Mouse (Mus musculus): Measurements from ENCODE around the gene Slc46a3. TPM values are rescaled to one million over a fixed set of nuclear protein-coding genes. Genes with fewer than 3 reads are reported as not detected.

Slc46a3 gene
- 3.3 and 3.9 TPM in 2 replicates for polyA plus RNA-seq (2016; fragmentation: Nextera tagmentation; extraction: Ambion mirVana)

GRCm38 (mm10) chr5:147894455-147895076, at the start of gene Slc46a3:
TSS of gene Slc46a3 (minus strand) at chr5:147894815.
- Histone ChIP-seq H3K27me3 (ENCODE audit: poor library complexity, severe bottlenecking) (peaks cover 37% of the 10 kb centered on the region), H3K4me3 (peak within 1 kb of the TSS; percentile 70), H3K9me3 (no peaks in the 10 kb centered on the region), H3K27ac (peak within 1 kb of the TSS; percentile 62; the same call in 1 of the 2 replicates), H3K36me3 (replicated peaks) (no peaks in the 10 kb centered on the region), H3K4me1 (peaks cover 29% of the 10 kb centered on the region)
- DNase-seq (ENCODE audit: extremely low spot score, low spot score): peak; percentile 94
- under 1% methylated on average over 47 of the region's 47 CpGs for WGBS

- Histone ChIP-seq H3K4me3 (no peak overlapping the region), H3K4me1 (no peaks in the 10 kb centered on the region), H3K27ac (no peak overlapping the region), H3K9me3 (peaks cover 16% of the 10 kb centered on the region; the same call in 1 of the 2 replicates), H3K36me3 (replicated peaks) (no peaks in the 10 kb centered on the region), H3K27me3 (ENCODE audit: poor library complexity, severe bottlenecking) (no peaks in the 10 kb centered on the region)
- WGBS: 87% methylated on average over 5 of the region's 5 CpGs
- no peak for DNase-seq (ENCODE audit: extremely low spot score, low spot score)
Measured at GRCm38 (mm10) chr5:147939226-147939625, 44.6 kb upstream of the Slc46a3 start.

DNA sequence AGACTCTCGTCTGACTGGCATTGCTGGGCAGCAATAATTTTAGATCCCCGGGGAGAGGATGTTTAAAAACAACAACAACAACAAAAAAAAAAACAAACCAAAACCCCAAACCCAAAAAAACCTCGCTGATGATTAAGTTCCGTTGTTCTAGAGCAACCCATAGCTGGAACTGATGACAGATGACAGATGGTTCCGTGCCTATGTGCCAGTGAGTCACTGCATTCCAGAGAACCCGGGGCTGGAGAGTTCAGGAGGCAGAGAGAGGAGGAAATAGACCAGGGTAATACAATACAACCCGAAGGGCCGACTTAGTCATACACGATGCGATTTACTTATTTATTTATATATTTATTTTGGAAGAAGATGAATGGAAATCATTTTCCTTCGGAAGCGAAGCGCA, 40.5 kb upstream of the Slc46a3 start:
- H3K27ac ChIP-seq: no peak overlapping the region
- no peak for DNase-seq (ENCODE audit: extremely low spot score, low spot score)
- 93% methylated on average over 13 of the region's 13 CpGs for whole genome bisulfite sequencing
- H3K4me1 ChIP-seq: no peaks in the 10 kb centered on the region
- no peaks in the 10 kb centered on the region for H3K27me3 ChIP-seq (ENCODE audit: poor library complexity, severe bottlenecking)
- no peak overlapping the region for H3K4me3 ChIP-seq
- H3K36me3 ChIP-seq (replicated peaks): no peaks in the 10 kb centered on the region
- H3K9me3 ChIP-seq: peaks cover 6% of the 10 kb centered on the region; the same call in 1 of the 2 replicates

- Histone ChIP-seq H3K27ac (no peak overlapping the region), H3K4me1 (no peaks in the 10 kb centered on the region), H3K27me3 (ENCODE audit: poor library complexity, severe bottlenecking) (no peaks in the 10 kb centered on the region), H3K4me3 (no peak overlapping the region), H3K9me3 (no peaks in the 10 kb centered on the region), H3K36me3 (replicated peaks) (no peaks in the 10 kb centered on the region)
- 81% methylated on average over 7 of the region's 7 CpGs for WGBS
- DNase-seq (ENCODE audit: extremely low spot score, low spot score): no peak
Measured at GRCm38 (mm10) chr5:147928668-147929497, 34.3 kb upstream of the Slc46a3 start.

GRCm38 (mm10) chr5:147925935-147926604, 31.5 kb upstream of the Slc46a3 start:
- Histone ChIP-seq H3K27me3 (ENCODE audit: poor library complexity, severe bottlenecking) (no peaks in the 10 kb centered on the region), H3K4me3 (no peak overlapping the region), H3K9me3 (no peaks in the 10 kb centered on the region), H3K4me1 (no peaks in the 10 kb centered on the region), H3K36me3 (replicated peaks) (no peaks in the 10 kb centered on the region), H3K27ac (no peak overlapping the region)
- no peak for DNase-seq (ENCODE audit: extremely low spot score, low spot score)
- 71% methylated on average over 15 of the region's 15 CpGs for WGBS

DNA sequence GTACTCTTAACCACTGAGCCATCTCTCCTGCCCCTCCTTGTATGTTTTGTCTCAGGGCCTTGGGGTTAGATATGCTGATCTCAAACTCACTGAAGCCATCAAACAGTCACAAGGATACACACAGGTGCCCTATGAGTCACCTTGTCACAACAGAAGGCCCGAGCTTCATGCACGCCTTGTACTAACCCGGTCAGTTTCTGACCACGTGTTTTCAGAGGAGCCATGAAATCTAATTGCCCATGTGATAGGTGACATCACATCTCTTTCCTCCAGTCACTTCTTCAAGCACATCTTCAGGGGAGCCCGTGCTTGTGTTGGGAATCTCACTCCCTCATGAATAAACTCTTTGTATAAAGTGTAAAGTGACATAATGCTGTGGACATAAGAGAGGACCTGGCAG, 30.0 kb upstream of the Slc46a3 start:
- no peak overlapping the region for H3K4me3 ChIP-seq
- H3K36me3 ChIP-seq (replicated peaks): no peaks in the 10 kb centered on the region
- no peaks in the 10 kb centered on the region for H3K27me3 ChIP-seq (ENCODE audit: poor library complexity, severe bottlenecking)
- H3K4me1 ChIP-seq: no peaks in the 10 kb centered on the region
- no peak for DNase-seq (ENCODE audit: extremely low spot score, low spot score)
- H3K27ac ChIP-seq: no peak overlapping the region
- no peaks in the 10 kb centered on the region for H3K9me3 ChIP-seq
- WGBS: 87% methylated on average over 5 of the region's 5 CpGs

DNA sequence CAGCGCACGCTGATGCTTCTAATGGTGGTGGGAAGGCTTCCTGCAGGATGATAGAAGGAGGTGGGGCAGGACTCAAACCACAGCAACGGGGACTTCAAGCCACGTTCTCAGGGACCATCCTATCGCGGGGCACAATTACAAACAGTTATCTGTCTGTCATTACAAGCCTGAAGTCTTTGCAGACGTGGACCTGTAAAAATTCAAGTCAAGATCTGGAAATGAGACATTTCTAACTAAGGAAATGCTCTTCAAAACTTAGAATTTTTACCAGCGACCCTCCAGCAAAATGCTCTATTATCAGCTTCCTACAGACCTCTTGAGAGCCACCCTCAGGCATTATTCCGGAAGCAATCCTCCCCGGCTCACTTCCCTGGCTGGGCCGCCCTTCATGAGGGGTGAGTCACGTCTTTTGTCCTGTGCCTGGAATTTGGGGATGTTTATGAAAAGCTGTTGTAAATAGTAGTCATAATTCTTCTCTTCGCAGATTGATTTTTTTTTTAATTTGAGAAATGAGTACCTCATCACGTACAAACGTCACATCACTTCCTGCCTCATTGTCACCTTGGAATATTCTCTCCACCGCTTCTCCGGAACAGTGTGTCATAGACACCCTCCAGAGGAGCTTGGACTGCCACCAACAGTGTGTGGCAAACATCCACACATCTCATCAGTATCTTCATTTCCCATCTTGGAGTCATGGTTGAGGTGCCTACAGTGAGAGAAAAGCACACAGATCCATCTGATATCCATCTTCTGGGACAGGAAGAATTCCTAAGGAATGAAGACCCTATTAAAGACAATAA, 23.6 kb upstream of the Slc46a3 start:
- H3K27me3 ChIP-seq (ENCODE audit: poor library complexity, severe bottlenecking): no peaks in the 10 kb centered on the region
- H3K27ac ChIP-seq: no peak overlapping the region
- no peaks in the 10 kb centered on the region for H3K9me3 ChIP-seq
- peaks cover 8% of the 10 kb centered on the region for H3K4me1 ChIP-seq
- DNase-seq (ENCODE audit: extremely low spot score, low spot score): no peak
- H3K36me3 ChIP-seq (replicated peaks): no peaks in the 10 kb centered on the region
- H3K4me3 ChIP-seq: no peak overlapping the region
- 81% methylated on average over 17 of the region's 17 CpGs for WGBS

GRCm38 (mm10) chr5:147916171-147916570, 21.6 kb upstream of the Slc46a3 start:
- Histone ChIP-seq H3K27ac (no peak overlapping the region), H3K9me3 (no peaks in the 10 kb centered on the region), H3K4me1 (peaks cover 11% of the 10 kb centered on the region), H3K27me3 (ENCODE audit: poor library complexity, severe bottlenecking) (no peaks in the 10 kb centered on the region), H3K4me3 (no peak overlapping the region), H3K36me3 (replicated peaks) (no peaks in the 10 kb centered on the region)
- DNase-seq (ENCODE audit: extremely low spot score, low spot score): no peak
- 88% methylated on average over 9 of the region's 9 CpGs for WGBS

DNA sequence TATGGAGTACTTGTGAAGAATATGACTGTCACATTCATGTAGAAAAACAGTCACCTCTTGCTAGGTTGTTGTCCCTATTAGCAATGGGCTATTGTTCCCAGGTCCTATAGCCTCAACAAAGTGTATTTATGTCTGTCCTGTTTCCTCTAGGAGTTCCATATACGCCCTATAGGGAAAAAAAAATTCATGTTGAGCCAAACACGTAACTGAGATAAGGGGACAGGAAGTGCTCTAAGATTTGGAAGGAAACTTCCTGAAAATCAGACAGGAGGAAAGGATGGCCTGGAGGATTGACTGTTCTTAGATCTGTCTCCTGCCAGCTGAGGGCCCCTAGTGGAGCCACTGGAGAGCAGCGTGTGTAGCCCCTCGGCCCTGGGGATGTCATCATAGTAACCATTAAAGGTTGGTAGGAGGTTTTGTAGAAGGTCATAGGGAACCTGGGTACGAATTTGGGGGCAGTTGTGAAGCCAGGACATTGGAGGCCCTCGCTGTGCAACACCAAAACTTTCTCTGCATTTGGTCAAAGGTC, 20.5 kb upstream of the Slc46a3 start:
- 61% methylated on average over 6 of the region's 6 CpGs for WGBS
- Histone ChIP-seq H3K4me3 (no peak overlapping the region), H3K4me1 (peaks cover 11% of the 10 kb centered on the region), H3K36me3 (replicated peaks) (no peaks in the 10 kb centered on the region), H3K27me3 (ENCODE audit: poor library complexity, severe bottlenecking) (no peaks in the 10 kb centered on the region), H3K27ac (no peak overlapping the region), H3K9me3 (no peaks in the 10 kb centered on the region)
- DNase-seq (ENCODE audit: extremely low spot score, low spot score): no peak

GRCm38 (mm10) chr5:147913241-147913842, 18.7 kb upstream of the Slc46a3 start:
- Histone ChIP-seq H3K27ac (peak overlapping the region; percentile 62), H3K27me3 (ENCODE audit: poor library complexity, severe bottlenecking) (no peaks in the 10 kb centered on the region), H3K9me3 (no peaks in the 10 kb centered on the region), H3K4me1 (peaks cover 11% of the 10 kb centered on the region), H3K36me3 (replicated peaks) (no peaks in the 10 kb centered on the region), H3K4me3 (no peak overlapping the region)
- 36% methylated on average over 14 of the region's 14 CpGs for WGBS
- DNase-seq (ENCODE audit: extremely low spot score, low spot score): no peak

DNA sequence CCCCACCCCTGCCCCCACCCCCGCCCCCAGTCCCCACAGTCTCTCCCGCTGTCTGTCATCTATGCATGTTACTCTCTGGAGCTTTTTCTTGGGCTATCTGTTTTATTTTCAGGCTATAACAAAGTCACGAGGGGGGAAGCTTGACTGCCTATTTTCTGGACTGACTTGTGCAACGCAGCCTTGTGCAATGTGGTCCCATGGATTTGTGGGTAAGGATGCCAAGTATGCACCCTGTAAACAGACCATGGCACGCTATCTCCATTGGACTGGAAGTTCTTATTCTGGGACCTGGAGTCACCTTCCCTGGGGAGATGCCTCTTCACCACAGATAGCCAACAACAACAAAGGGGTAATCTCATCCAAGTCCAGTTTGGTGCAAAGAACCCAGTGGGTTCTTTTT, 17.1 kb upstream of the Slc46a3 start:
- no peaks in the 10 kb centered on the region for H3K27me3 ChIP-seq (ENCODE audit: poor library complexity, severe bottlenecking)
- H3K4me1 ChIP-seq: peaks cover 11% of the 10 kb centered on the region
- no peak overlapping the region for H3K4me3 ChIP-seq
- H3K9me3 ChIP-seq: no peaks in the 10 kb centered on the region
- DNase-seq (ENCODE audit: extremely low spot score, low spot score): no peak
- WGBS: 91% methylated on average over 5 of the region's 5 CpGs
- no peak overlapping the region for H3K27ac ChIP-seq
- no peaks in the 10 kb centered on the region for H3K36me3 ChIP-seq (replicated peaks)
